Mouse (Mus musculus) stomach, embryonic 14.5 days (tissue): ENCODE results near the gene Wtip. TPM values are rescaled to one million over a fixed set of nuclear protein-coding genes. Genes with fewer than 3 reads are reported as not detected.
"Not testable (repeated sequence)": the region's sequence is repeated elsewhere in the genome, so short reads cannot be mapped to it uniquely, and the experiment has no call there.

Experiments used
- ATAC-seq: fragments of 200-750 bp; cut with Nextera tagmentation; 2 replicates; pipeline ENCODE4 v1.8.0; 2017; ENCODE audit warnings: low read depth, moderate TSS enrichment; ENCODE audit not compliant: insufficient number of reproducible peaks, insufficient read depth, low FRiP score
- H3K27ac ChIP-seq: fragments of 300-500 bp; sonication (generic); 2 replicates; pipeline ENCODE4 v1.5.1; 2014; ENCODE audit warnings: mild to moderate bottlenecking, low read length, moderate library complexity, mixed read lengths
- H3K27me3 ChIP-seq: fragments of 300-500 bp; sonication (generic); 2 replicates; pipeline ENCODE4 v1.6.1; 2014; ENCODE audit warnings: low read length, control low read depth, mixed read lengths; ENCODE audit not compliant: control insufficient read depth, insufficient read depth
- H3K36me3 ChIP-seq: fragments of 300-500 bp; sonication (generic); 2 replicates; pipeline ENCODE4 v1.6.1; 2014; ENCODE audit warnings: mild to moderate bottlenecking, control low read depth, low read length, moderate library complexity, mixed read lengths; ENCODE audit not compliant: control insufficient read depth, insufficient read depth
- H3K4me1 ChIP-seq: fragments of 300-500 bp; sonication (generic); 2 replicates; pipeline ENCODE4 v1.6.1; 2014; ENCODE audit warnings: low read length, control low read depth, mixed read lengths; ENCODE audit not compliant: control insufficient read depth, insufficient read depth
- H3K4me2 ChIP-seq: fragments of 300-500 bp; sonication (generic); replicated peaks from 2 replicates; pipeline ENCODE4 v1.6.1; 2014; ENCODE audit warnings: low read depth, low read length, control low read depth
- H3K4me3 ChIP-seq: fragments of 300-500 bp; sonication (generic); 2 replicates; pipeline ENCODE4 v1.5.1; 2014; ENCODE audit warnings: low read depth, low read length, control low read depth
- H3K9ac ChIP-seq: fragments of 300-500 bp; sonication (generic); replicated peaks from 2 replicates; pipeline ENCODE4 v1.6.1; 2014; ENCODE audit warnings: low read depth, mild to moderate bottlenecking, control low read depth, low read length, moderate library complexity, mixed read lengths
- H3K9me3 ChIP-seq: fragments of 300-500 bp; sonication (generic); 2 replicates; pipeline ENCODE4 v1.6.1; 2016; ENCODE audit warnings: low read depth, low read length, control low read depth; ENCODE audit not compliant: control insufficient read depth
- WGBS: fragments of 180-500 bp; shearing (Covaris S2); extraction: QIAGEN DNeasy Blood & Tissue Kit; methylation state at CpG from one replicate; pipeline ENCODE4 v1.1.7; 2014; 5-methylcytosine and 5-hydroxymethylcytosine counted together
- polyA plus RNA-seq: library from polyadenylated mRNA; unstranded; fragments of >200 nt; fragmentation: Nextera tagmentation; extraction: Ambion mirVana; gene quantifications from 2 replicates; pipeline ENCODE4 v1.2.1, GENCODE M21; 2014

Wtip gene
- polyA plus RNA-seq, 1 experiment from 2014 or later = 7.1 TPM

DNA sequence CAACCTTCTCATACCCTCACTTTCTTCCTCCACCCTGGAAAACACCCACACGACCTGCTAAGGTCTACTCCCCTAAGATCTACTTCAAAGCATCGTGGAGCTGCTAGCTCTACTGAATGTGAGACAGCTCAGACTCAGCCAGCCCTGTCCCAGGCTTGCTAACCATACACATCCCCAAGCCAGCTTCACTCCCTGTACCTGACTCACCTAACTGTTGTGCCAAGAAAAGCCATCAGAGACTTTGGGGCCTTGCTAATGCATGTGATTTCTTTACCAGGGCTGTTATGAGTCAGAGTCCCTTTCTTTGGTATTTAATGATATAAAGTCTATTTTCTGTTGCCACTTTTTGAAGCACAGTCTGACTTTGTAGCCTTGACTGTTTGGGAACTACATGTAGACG lies 1.9 kb downstream of the Wtip start:
- peak overlapping the region; percentile 77; the same call in 1 of the 2 replicates for H3K4me3 ChIP-seq
- peaks cover 19% of the 10 kb centered on the region for H3K4me1 ChIP-seq
- H3K9me3 ChIP-seq = no peaks in the 10 kb centered on the region
- H3K27me3 ChIP-seq = no peaks in the 10 kb centered on the region
- peak overlapping the region; percentile 52 for H3K4me2 ChIP-seq
- H3K27ac ChIP-seq = no peak overlapping the region
- no peak overlapping the region for H3K9ac ChIP-seq
- ATAC-seq = no peak
- no peaks in the 10 kb centered on the region for H3K36me3 ChIP-seq
- 59% methylated on average over 3 of the region's 3 CpGs for WGBS

DNA sequence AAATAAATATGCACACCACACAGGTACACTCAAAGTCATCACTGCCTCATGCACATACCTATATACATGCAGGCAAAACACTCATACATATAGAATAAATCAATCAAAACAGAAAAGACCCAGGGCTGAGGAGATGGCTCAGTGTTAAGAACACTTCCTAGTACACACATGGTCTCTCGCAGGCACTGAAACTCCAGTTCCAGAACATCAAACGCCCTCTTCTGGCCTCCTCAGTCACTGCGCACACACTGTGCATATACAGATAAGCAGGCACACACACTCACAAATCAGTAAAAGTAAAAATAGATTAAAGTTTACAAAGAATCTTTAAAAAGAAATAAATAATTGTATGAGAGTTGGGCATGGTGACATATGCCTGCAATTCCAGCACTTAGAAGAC lies 6.8 kb downstream of the Wtip start:
- ATAC-seq = no peak
- H3K4me3 ChIP-seq = no peak overlapping the region
- H3K27me3 ChIP-seq = no peaks in the 10 kb centered on the region
- no peak overlapping the region for H3K9ac ChIP-seq
- WGBS = 79% methylated on average over 3 of the region's 3 CpGs
- H3K4me2 ChIP-seq = no peak overlapping the region
- no peaks in the 10 kb centered on the region for H3K9me3 ChIP-seq
- H3K27ac ChIP-seq = no peak overlapping the region
- peaks cover 10% of the 10 kb centered on the region for H3K4me1 ChIP-seq
- no peaks in the 10 kb centered on the region; the same call in 1 of the 2 replicates for H3K36me3 ChIP-seq

DNA sequence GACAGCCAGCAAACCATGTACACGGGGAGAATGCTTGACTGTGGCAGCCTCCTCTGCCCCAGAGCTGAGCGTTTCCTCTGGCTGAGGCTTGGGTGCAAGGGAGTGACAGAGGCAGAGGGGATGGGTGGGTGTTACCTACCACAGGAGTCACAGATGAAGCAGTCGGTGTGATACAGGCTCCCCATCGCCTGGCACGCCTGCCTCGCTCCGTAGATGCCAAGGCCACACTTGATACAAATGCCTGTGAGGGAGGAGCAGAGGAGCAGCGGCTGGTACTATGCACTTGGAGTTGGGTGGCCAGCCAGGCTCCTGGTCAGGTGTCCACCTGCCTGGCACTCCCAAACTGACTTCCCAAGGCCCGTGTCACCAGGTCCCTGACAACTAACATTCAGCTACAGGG lies 7.7 kb downstream of the Wtip start:
- ATAC-seq = no peak
- no peak overlapping the region for H3K4me2 ChIP-seq
- no peak overlapping the region for H3K9ac ChIP-seq
- H3K36me3 ChIP-seq = no peaks in the 10 kb centered on the region; the same call in 1 of the 2 replicates
- H3K27ac ChIP-seq = no peak overlapping the region
- H3K27me3 ChIP-seq = no peaks in the 10 kb centered on the region
- no peaks in the 10 kb centered on the region for H3K9me3 ChIP-seq
- no peak overlapping the region for H3K4me3 ChIP-seq
- 0 out of 2 replicates have a peak, but pooled peaks cover under 1% of the 10 kb centered on the region for H3K4me1 ChIP-seq
- 90% methylated on average over 9 of the region's 9 CpGs for WGBS

GRCm38 (mm10) chr7:34122987-34123720 lies 9.9 kb downstream of the Wtip start:
- no peaks in the 10 kb centered on the region for H3K27me3 ChIP-seq
- WGBS = 87% methylated on average over 6 of the region's 6 CpGs
- no peak for ATAC-seq
- H3K4me1 ChIP-seq = no peaks in the 10 kb centered on the region
- no peak overlapping the region for H3K4me2 ChIP-seq
- no peak overlapping the region for H3K9ac ChIP-seq
- H3K36me3 ChIP-seq = peaks cover 6% of the 10 kb centered on the region
- no peak overlapping the region for H3K27ac ChIP-seq
- H3K4me3 ChIP-seq = no peak overlapping the region
- no peaks in the 10 kb centered on the region for H3K9me3 ChIP-seq

- not testable (repeated sequence) for H3K27me3 ChIP-seq, H3K9ac ChIP-seq, H3K4me2 ChIP-seq, H3K27ac ChIP-seq, ATAC-seq, H3K4me1 ChIP-seq, H3K4me3 ChIP-seq, H3K9me3 ChIP-seq
- 6% methylated on average over 1 of the region's 1 CpGs for WGBS
- H3K36me3 ChIP-seq = peaks cover 18% of the 10 kb centered on the region
Observed at GRCm38 (mm10) chr7:34120636-34121035, 12.4 kb downstream of the Wtip start.

GRCm38 (mm10) chr7:34116601-34117000 lies 16.5 kb downstream of the Wtip start:
- Histone ChIP-seq H3K9me3 (no peaks in the 10 kb centered on the region), H3K27ac (no peak overlapping the region), H3K27me3 (no peaks in the 10 kb centered on the region), H3K4me3 (no peak overlapping the region), H3K4me2 (no peak overlapping the region), H3K36me3 (peaks cover 40% of the 10 kb centered on the region), H3K4me1 (no peaks in the 10 kb centered on the region), H3K9ac (no peak overlapping the region)
- WGBS = 92% methylated on average over 3 of the region's 3 CpGs
- ATAC-seq = no peak

GRCm38 (mm10) chr7:34109190-34109589 lies 23.9 kb downstream of the Wtip start:
- Histone ChIP-seq H3K27me3 (no peaks in the 10 kb centered on the region), H3K27ac (no peak overlapping the region), H3K36me3 (peaks cover 20% of the 10 kb centered on the region; the same call in 1 of the 2 replicates), H3K9me3 (no peaks in the 10 kb centered on the region), H3K4me1 (no peaks in the 10 kb centered on the region), H3K9ac (no peak overlapping the region), H3K4me2 (no peak overlapping the region), H3K4me3 (no peak overlapping the region)
- no peak for ATAC-seq
- WGBS = 78% methylated on average over 5 of the region's 5 CpGs

GRCm38 (mm10) chr7:34101276-34101675 lies 31.8 kb downstream of the Wtip start:
- Histone ChIP-seq H3K4me3 (no peak overlapping the region), H3K27me3 (no peaks in the 10 kb centered on the region), H3K4me2 (no peak overlapping the region), H3K4me1 (no peaks in the 10 kb centered on the region), H3K9me3 (0 out of 2 replicates have a peak, but pooled peaks cover 3% of the 10 kb centered on the region), H3K27ac (no peak overlapping the region), H3K9ac (no peak overlapping the region), H3K36me3 (no peaks in the 10 kb centered on the region)
- ATAC-seq = no peak

GRCm38 (mm10) chr7:34100002-34100401 lies 33.1 kb downstream of the Wtip start:
- H3K9me3 ChIP-seq = 0 out of 2 replicates have a peak, but pooled peaks cover 6% of the 10 kb centered on the region
- WGBS = 83% methylated on average over 2 of the region's 2 CpGs
- H3K4me1 ChIP-seq = no peaks in the 10 kb centered on the region
- no peaks in the 10 kb centered on the region for H3K36me3 ChIP-seq
- no peak for ATAC-seq
- no peak overlapping the region for H3K4me3 ChIP-seq
- no peak overlapping the region for H3K27ac ChIP-seq
- H3K4me2 ChIP-seq = no peak overlapping the region
- no peaks in the 10 kb centered on the region for H3K27me3 ChIP-seq
- no peak overlapping the region for H3K9ac ChIP-seq
